Mouse (Mus musculus) E14TG2a.4 (cell line): Measurements from ENCODE around the gene Prmt8.

Source experiments
- CTCF ChIP-seq: conservative IDR thresholded peaks from 2 replicates; pipeline ENCODE4 v1.5.1; 2014; ENCODE audit warnings: low read length
- NANOG ChIP-seq: IDR thresholded peaks from 2 replicates; pipeline ENCODE4 v1.6.1; 2014; ENCODE audit warnings: borderline replicate concordance, low read length, mixed read lengths

GRCm38 (mm10) chr6:127717239-127718137, 51.8 kb downstream of the Prmt8 start:
- TF ChIP-seq CTCF (no peak), NANOG (no peak)
